Comparison of ENCODE assay signal across 1 mouse cellular context in genomic region chr6:124915942-124916694, GRCm38 (mm10).
TF ChIP-seq lines count a peak whose summit lies in the region.

No protein-coding gene starts in this region.

TF ChIP-seq in MEL, 35 proteins besides CTCF, POLR2A, EP300 and RAD21:
- TF ChIP-seq USF1 (IDR thresholded peaks at IDR 0.05; ENCODE audit: low read depth, low read length) (peak; percentile 85), GATA1 (IDR thresholded peaks at IDR 0.05; ENCODE audit: low read depth, low read length) (peak; percentile 52), TAL1 (IDR thresholded peaks at IDR 0.05; ENCODE audit: low read length) (no peak), MYC (IDR thresholded peaks at IDR 0.05; ENCODE audit: low read depth, low read length) (no peak; the same call in 1 of the 2 replicates), ELF1 (IDR thresholded peaks at IDR 0.05; ENCODE audit: low read depth, low read length) (0 out of 2 replicates have a peak, but pooled peaks have one; percentile 6), POLR2AphosphoS2 (IDR thresholded peaks at IDR 0.05; ENCODE audit: low read length) (peak; percentile 27; the same call in 1 of the 2 replicates), USF2 (IDR thresholded peaks at IDR 0.05; ENCODE audit: borderline replicate concordance in 1 of 2, insufficient read depth in 1 of 2, low read depth in 1 of 2, low read length in 2 of 2) (no peak), MAX (IDR thresholded peaks at IDR 0.05; ENCODE audit: low read length) (peak; percentile 56), MXI1 (IDR thresholded peaks at IDR 0.05; ENCODE audit: low read depth, low read length) (peak; percentile 71), ETS1 (IDR thresholded peaks at IDR 0.05; ENCODE audit: low read depth, low read length) (0 out of 2 replicates have a peak, but pooled peaks have one; percentile 26)
